Mouse (Mus musculus): ENCODE data around the gene Gm2115. TPM values are rescaled to one million over a fixed set of nuclear protein-coding genes. Genes with fewer than 3 reads are reported as not detected.

The Gm2115 gene
- total and polyA plus RNA-seq, 3 experiments, result 0.10 to 0.29 (median 0.25) TPM

GRCm38 (mm10) chr7:84521329-84521728 is 7.4 kb upstream of the Gm2115 start:
- Histone ChIP-seq H3K4me1 (ENCODE audit: control insufficient read depth, insufficient read depth, low read length) (no peaks in the 10 kb centered on the region), H3K27ac (no peak overlapping the region), H3K9ac (ENCODE audit: low read depth, low read length) (no peak overlapping the region), H3K79me2 (replicated peaks; ENCODE audit: control insufficient read depth, insufficient read depth, low read length) (no peaks in the 10 kb centered on the region), H3K27me3 (ENCODE audit: control insufficient read depth, insufficient read depth, low read length) (no peaks in the 10 kb centered on the region), H3K36me3 (ENCODE audit: control insufficient read depth, insufficient read depth, low read length) (no peaks in the 10 kb centered on the region), H3K4me3 (no peak overlapping the region)
- no peak for DNase-seq
- TF ChIP-seq CTCF (IDR thresholded peaks at IDR 0.05) (no peak), EP300 (IDR thresholded peaks at IDR 0.05; ENCODE audit: insufficient read depth, low read depth, low read length) (no peak), POLR2A (IDR thresholded peaks at IDR 0.05; ENCODE audit: insufficient read depth, low read depth, low read length) (no peak)
- 50% methylated on average over 1 of the region's 1 CpGs for WGBS
- intact Hi-C loops (cut with DNase I), result no loop called here

GRCm38 (mm10) chr7:84522426-84522825 is 6.3 kb upstream of the Gm2115 start:
- intact Hi-C loops (cut with DNase I), result no loop called here
- TF ChIP-seq EP300 (IDR thresholded peaks at IDR 0.05; ENCODE audit: insufficient read depth, low read depth, low read length) (no peak), CTCF (IDR thresholded peaks at IDR 0.05) (no peak), POLR2A (IDR thresholded peaks at IDR 0.05; ENCODE audit: insufficient read depth, low read depth, low read length) (no peak)
- no peak overlapping the region for H3K27ac ChIP-seq

DNA sequence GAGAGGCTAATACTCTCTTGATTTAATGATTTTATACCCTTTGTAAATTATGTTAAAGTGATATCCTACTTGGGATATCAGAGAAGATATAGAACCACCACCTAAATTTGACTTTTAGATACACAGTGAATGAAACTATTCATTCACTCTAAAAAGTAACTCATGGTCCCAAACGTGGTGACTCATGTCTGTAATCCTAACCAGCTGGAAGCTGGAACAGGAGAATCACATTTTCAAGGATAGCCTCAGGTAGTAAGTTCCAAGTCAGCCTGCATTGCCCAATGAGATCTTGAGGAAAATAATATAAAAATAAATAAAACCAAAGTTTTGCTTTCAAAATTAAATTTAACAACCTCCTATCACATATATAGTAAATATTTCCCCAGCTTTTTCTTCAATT is 2.6 kb upstream of the Gm2115 start:
- H3K27me3 ChIP-seq (ENCODE audit: control insufficient read depth, insufficient read depth, low read length), result peaks cover 2% of the 10 kb centered on the region; the same call in 1 of the 2 replicates
- intact Hi-C loops (cut with DNase I), result no loop called here
- 37% methylated on average over 1 of the region's 1 CpGs for WGBS

More at GRCm38 (mm10) chr7:84522426-84522825, 6.3 kb upstream of the Gm2115 start:
- no peaks in the 10 kb centered on the region for H3K27me3 ChIP-seq (ENCODE audit: control insufficient read depth, insufficient read depth, low read length)
- no peaks in the 10 kb centered on the region for H3K36me3 ChIP-seq (ENCODE audit: control insufficient read depth, insufficient read depth, low read length)
- H3K9ac ChIP-seq (ENCODE audit: low read depth, low read length), result no peak overlapping the region
- no peaks in the 10 kb centered on the region for H3K79me2 ChIP-seq (replicated peaks; ENCODE audit: control insufficient read depth, insufficient read depth, low read length)
- DNase-seq, result no peak
- no peak overlapping the region for H3K4me3 ChIP-seq
- H3K4me1 ChIP-seq (ENCODE audit: control insufficient read depth, insufficient read depth, low read length), result no peaks in the 10 kb centered on the region
- 26% methylated on average over 1 of the region's 1 CpGs for WGBS

DNA sequence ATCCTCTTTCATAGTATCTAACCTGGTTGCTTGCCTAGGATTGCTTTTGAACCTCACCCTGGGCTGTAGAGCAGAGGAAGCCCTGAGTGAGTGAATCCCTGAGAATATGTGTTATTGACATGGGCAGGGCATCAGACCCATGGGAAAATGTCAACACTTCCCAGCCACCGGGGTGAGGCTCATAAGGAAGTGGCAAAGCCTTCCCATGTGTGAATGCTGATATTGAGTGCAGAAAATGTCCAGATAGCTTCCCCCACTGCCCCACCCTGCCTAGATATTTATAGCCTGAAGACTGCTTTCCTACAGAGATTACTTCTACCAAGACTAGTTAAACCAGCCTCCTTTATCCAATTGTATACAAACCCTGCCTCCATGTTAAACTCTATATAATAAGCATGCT is 4.0 kb downstream of the Gm2115 start:
- TF ChIP-seq EP300 (IDR thresholded peaks at IDR 0.05; ENCODE audit: insufficient read depth, low read depth, low read length), result no peak
- no peak for TF ChIP-seq CTCF (IDR thresholded peaks at IDR 0.05)
- H3K4me3 ChIP-seq, result no peak overlapping the region
- no peak for DNase-seq
- no peak overlapping the region for H3K27ac ChIP-seq
- 33% methylated on average over 1 of the region's 1 CpGs for WGBS
- H3K27me3 ChIP-seq (ENCODE audit: control insufficient read depth, insufficient read depth, low read length), result peaks cover 2% of the 10 kb centered on the region; the same call in 1 of the 2 replicates
- intact Hi-C loops (cut with DNase I), result no loop called here
- H3K4me1 ChIP-seq (ENCODE audit: control insufficient read depth, insufficient read depth, low read length), result no peaks in the 10 kb centered on the region
- no peaks in the 10 kb centered on the region for H3K36me3 ChIP-seq (ENCODE audit: control insufficient read depth, insufficient read depth, low read length)
- H3K79me2 ChIP-seq (replicated peaks; ENCODE audit: control insufficient read depth, insufficient read depth, low read length), result no peaks in the 10 kb centered on the region
- no peak overlapping the region for H3K9ac ChIP-seq (ENCODE audit: low read depth, low read length)

More for the DNA sequence above, 2.6 kb upstream of the Gm2115 start:
- Histone ChIP-seq H3K4me3 (no peak overlapping the region), H3K79me2 (replicated peaks; ENCODE audit: control insufficient read depth, insufficient read depth, low read length) (no peaks in the 10 kb centered on the region), H3K27ac (no peak overlapping the region), H3K36me3 (ENCODE audit: control insufficient read depth, insufficient read depth, low read length) (no peaks in the 10 kb centered on the region), H3K9ac (ENCODE audit: low read depth, low read length) (no peak overlapping the region), H3K4me1 (ENCODE audit: control insufficient read depth, insufficient read depth, low read length) (no peaks in the 10 kb centered on the region)
- TF ChIP-seq EP300 (IDR thresholded peaks at IDR 0.05; ENCODE audit: insufficient read depth, low read depth, low read length) (no peak), CTCF (IDR thresholded peaks at IDR 0.05) (no peak), POLR2A (IDR thresholded peaks at IDR 0.05; ENCODE audit: insufficient read depth, low read depth, low read length) (no peak)
- DNase-seq, result no peak

DNA sequence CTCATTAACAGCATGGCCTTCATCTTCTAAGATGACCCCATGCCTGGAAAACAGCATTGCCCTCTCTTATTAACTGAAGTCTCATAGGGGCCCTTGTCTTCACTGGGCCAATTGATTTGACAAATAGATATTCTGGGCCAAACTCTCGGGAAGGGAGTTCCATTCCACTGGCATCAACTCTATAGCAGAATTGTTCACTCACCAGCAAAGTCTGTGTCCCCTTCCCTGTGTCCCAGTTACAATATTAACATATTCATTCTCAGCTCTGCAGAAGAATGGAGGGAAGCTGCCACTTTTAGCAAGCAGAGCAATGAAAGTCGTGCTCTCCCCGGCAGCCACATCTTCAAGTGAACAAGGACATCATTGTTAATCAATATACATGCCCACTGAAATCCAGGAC is 5.9 kb downstream of the Gm2115 start:
- no peak for TF ChIP-seq EP300 (IDR thresholded peaks at IDR 0.05; ENCODE audit: insufficient read depth, low read depth, low read length)
- TF ChIP-seq POLR2A (IDR thresholded peaks at IDR 0.05; ENCODE audit: insufficient read depth, low read depth, low read length), result no peak
- TF ChIP-seq CTCF (IDR thresholded peaks at IDR 0.05), result no peak
- WGBS, result 75% methylated on average over 3 of the region's 3 CpGs
- H3K79me2 ChIP-seq (replicated peaks; ENCODE audit: control insufficient read depth, insufficient read depth, low read length), result no peaks in the 10 kb centered on the region
- no peak overlapping the region for H3K27ac ChIP-seq
- H3K4me1 ChIP-seq (ENCODE audit: control insufficient read depth, insufficient read depth, low read length), result no peaks in the 10 kb centered on the region
- no peak overlapping the region for H3K4me3 ChIP-seq
- H3K36me3 ChIP-seq (ENCODE audit: control insufficient read depth, insufficient read depth, low read length), result no peaks in the 10 kb centered on the region
- no peak overlapping the region for H3K9ac ChIP-seq (ENCODE audit: low read depth, low read length)
- intact Hi-C loops (cut with DNase I), result no loop called here
- no peak for DNase-seq
- no peaks in the 10 kb centered on the region for H3K27me3 ChIP-seq (ENCODE audit: control insufficient read depth, insufficient read depth, low read length)

DNA sequence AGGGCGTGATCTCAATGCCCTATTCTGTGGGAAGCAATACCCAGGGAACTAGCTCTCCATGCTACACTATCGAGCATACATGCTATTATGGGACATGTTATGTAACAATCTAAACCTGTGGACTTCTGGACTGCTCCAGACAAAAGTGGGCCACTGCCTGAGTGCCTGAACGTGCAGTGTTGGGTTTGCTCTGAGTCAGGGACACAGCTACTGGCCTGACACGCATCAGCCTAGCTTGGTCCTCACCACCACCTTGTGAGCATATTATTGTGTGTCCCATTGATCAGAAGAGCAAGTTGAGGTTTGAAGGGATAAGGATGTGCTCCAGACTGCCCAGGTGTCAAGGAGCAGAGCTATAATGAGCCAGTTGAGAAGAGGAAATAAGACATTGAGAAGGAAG is 16.2 kb downstream of the Gm2115 start:
- no peak for DNase-seq
- no peak overlapping the region for H3K9ac ChIP-seq (ENCODE audit: low read depth, low read length)
- H3K36me3 ChIP-seq (ENCODE audit: control insufficient read depth, insufficient read depth, low read length), result no peaks in the 10 kb centered on the region
- H3K79me2 ChIP-seq (replicated peaks; ENCODE audit: control insufficient read depth, insufficient read depth, low read length), result no peaks in the 10 kb centered on the region
- 75% methylated on average over 4 of the region's 4 CpGs for WGBS
- TF ChIP-seq EP300 (IDR thresholded peaks at IDR 0.05; ENCODE audit: insufficient read depth, low read depth, low read length) (no peak), CTCF (IDR thresholded peaks at IDR 0.05) (no peak), POLR2A (IDR thresholded peaks at IDR 0.05; ENCODE audit: insufficient read depth, low read depth, low read length) (no peak)
- no peaks in the 10 kb centered on the region for H3K4me1 ChIP-seq (ENCODE audit: control insufficient read depth, insufficient read depth, low read length)
- no peak overlapping the region for H3K27ac ChIP-seq
- H3K4me3 ChIP-seq, result no peak overlapping the region
- intact Hi-C loops (cut with DNase I), result no loop called here
- H3K27me3 ChIP-seq (ENCODE audit: control insufficient read depth, insufficient read depth, low read length), result no peaks in the 10 kb centered on the region
